Mouse (Mus musculus) urinary bladder, postnatal 14 days (tissue): ENCODE data around the gene Meis2.

ENCODE experiments used
- DNase-seq: peaks from one replicate; pipeline ENCODE4 v3.0.0; 2021; ENCODE audit warnings: low spot score

Meis2 gene

DNA sequence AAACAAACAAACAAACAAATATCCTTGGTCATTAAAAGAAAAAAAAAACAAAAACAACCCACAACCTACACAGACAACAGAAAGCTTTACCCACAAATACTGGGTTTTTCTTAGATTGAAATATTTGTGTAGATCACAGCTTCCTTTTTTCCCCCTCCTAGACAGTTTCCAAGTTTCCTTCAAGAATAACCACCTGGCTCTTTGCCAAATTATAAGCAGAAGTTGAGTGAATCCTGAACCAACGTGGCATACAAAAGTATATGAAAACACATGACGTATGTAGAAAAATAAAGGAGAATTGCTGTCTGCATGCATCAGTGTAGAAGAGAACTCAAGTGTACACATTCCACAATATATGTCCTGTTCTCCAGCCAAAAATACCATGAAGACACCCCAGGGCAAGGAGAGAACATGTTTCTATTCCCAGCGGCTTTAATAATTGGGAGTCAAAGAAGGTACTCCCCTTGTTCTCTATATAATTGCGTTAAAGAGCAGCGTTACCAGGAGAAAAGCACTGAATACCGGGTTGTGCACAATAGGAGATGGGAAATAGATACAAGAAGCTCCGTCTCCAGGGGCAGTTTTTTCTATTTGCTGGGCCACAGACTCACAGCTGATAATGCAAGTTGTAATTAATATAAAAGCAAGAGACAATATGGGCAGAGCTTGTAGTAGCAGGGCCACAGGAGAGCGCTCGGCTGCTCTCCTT, 13.6 kb downstream of the Meis2 start:
- DNase-seq, result no peak

GRCm38 (mm10) chr2:116049710-116050109, 15.9 kb downstream of the Meis2 start:
- DNase-seq, result no peak

GRCm38 (mm10) chr2:116047365-116047764, 18.3 kb downstream of the Meis2 start:
- DNase-seq, result no peak

DNA sequence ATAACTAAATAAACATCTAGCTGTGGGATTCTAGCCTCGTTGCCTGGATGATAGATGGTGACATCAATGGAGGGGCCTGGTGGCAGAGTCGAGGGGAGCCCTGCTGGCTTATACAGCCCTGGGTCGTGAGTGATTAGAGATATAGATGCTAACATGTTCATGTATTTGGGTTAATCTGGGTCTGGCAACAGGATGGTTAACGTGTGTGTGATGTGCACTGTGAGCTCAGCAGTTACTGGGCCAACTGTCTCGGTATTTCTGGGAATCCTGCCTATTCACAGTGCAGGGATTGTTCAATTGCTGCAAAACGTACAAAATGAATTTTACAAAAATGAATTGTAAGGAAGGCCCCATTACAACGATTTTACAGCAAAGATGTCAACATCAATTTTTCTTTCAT, 20.6 kb downstream of the Meis2 start:
- no peak for DNase-seq

DNA sequence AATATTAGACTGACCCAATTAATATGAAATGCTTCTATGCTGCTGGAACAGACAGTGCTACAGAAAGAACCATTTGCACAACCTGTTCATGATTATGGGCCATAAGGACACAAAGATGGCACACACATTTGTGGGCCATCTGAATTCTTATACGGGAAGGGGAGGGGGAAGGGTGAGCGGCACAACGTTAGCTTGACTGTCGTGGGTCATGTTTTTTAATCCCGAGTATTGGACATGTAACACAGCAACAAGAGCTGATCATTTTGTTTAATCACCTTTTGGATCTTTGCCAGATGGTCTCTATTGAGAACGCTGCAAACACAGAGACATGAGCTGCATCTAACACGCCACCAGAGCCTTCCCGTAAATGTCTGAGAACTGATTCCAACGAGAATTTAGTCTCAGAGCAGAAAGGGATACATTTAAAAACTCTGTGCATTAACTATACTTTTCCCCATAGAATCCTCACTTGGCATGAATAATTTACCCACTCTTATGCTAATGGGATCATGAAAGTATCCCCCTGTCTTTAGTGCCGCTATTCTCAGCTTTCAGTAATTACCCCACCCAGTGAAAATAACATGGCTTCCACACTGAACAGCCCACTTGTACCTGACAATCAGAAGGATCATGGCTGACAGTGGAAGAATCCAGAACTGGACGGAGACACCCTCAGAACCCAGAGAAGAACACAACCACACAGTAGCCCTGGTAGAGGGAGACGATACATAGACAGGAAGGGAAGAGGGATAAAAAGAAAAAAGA, 22.5 kb downstream of the Meis2 start:
- no peak for DNase-seq

- DNase-seq, result no peak
These were observed 23.2 kb downstream of the Meis2 start for GRCm38 (mm10) chr2:116042447-116042846.

DNA sequence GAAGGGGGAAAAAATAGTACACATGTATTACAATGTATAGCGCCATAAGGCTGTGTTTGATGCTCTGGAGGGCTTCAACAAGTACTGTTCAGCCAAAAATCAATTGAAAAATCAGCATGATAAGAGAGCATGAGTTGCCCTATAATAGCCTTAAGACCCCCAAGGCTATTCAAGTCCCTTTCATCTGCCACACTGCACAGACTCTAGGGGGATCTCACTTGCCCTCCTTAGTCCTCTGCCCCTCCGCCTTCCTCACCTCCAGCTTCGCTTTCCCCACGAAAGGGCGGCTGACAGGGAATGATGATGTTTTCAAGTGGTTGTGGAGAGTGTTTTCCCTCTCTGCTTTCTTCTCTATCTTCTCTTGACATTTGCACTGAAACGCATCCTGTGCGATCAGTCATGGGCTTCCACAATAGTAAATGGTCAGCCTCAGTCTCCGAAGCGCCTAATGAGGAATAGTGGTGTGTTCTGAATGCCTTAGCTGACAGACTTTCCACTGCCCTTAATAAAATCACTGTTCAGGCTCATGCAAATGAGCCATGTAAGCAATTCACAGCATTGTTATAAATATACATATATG, 23.9 kb downstream of the Meis2 start:
- no peak for DNase-seq

GRCm38 (mm10) chr2:116035345-116035744, 30.3 kb downstream of the Meis2 start:
- DNase-seq, result no peak

- no peak for DNase-seq
These were observed 37.5 kb downstream of the Meis2 start for GRCm38 (mm10) chr2:116028127-116028526.

DNA sequence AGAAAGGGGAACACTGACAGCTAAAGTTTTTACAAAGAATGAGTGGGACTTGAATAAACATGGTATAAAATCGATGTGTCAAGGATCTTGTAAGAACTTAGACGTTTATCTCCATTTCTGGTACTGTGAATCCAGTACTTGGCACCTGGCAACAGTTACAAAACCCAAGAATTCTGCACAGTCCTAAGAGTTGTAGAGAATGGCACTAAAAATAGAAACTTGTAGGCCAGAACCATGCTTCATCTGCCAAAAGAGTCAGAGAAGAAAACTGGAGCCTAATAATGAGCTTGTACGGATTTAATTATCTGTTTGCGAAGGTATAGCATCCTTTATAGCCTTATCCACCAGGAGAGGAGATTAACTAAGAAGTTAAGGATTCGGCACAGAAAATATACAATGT, 42.8 kb downstream of the Meis2 start:
- DNase-seq, result no peak

- no peak for DNase-seq
These were observed 43.7 kb downstream of the Meis2 start for GRCm38 (mm10) chr2:116021931-116022330.

- DNase-seq, result no peak
These were observed 44.6 kb downstream of the Meis2 start for GRCm38 (mm10) chr2:116021046-116021445.

DNA sequence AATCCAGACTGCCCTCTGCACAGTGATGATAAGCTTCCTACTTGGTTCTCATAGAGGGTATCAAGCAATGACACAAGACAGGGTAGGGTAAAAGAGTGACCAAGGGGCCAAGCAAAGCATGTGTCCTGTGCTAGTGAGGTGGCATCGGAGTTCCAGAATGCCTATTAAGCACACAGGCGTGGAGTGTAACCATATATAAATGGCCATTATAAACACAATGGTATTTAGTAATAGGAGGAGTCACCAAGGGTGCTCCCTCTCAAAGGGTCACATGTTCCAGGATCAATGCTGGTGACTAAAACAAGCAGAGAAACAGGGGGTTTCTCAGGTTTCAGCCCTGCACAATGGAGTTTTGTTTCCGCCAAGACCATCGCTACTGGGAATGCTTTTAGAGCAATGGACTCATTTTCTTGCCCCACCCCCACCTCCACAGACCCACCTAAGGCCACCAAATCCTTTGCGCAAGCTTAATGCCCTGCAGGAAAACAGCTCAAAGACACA, 45.1 kb downstream of the Meis2 start:
- DNase-seq, result no peak

- no peak for DNase-seq
These were observed 45.7 kb downstream of the Meis2 start for GRCm38 (mm10) chr2:116019959-116020358.

GRCm38 (mm10) chr2:116019466-116019794, 46.2 kb downstream of the Meis2 start:
- no peak for DNase-seq

DNA sequence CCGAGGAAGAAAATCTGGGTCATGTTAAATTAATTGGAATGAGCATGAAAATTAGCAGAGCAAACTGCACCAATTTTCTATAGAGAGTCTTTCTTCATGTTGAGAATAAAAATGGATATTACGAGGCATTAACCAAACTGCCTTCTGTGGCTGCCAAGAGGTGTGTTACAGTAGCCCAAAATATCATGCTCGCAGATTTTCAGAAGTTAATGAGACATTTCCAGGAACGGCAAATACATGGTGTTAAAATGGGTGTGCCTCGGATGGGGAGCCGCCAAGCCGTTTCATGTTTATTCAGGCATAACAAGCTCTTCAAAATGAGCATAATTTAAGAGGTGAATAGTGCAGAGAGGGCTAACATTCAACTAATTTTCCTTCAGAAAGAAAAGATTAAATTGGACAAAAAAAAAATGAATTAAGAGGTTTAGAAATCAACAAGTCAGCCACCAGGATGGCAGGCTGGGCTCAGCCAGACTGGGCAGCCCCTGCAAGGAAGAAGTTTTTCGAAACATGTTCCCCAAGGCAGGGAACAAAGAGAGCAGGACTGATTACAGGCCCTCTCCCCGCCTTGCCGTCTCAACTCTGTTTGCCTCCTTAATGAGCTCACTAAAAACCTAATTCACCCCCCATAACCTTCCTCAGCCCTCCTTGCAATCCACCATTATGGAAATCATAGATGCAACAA, 46.7 kb downstream of the Meis2 start:
- DNase-seq, result no peak

DNA sequence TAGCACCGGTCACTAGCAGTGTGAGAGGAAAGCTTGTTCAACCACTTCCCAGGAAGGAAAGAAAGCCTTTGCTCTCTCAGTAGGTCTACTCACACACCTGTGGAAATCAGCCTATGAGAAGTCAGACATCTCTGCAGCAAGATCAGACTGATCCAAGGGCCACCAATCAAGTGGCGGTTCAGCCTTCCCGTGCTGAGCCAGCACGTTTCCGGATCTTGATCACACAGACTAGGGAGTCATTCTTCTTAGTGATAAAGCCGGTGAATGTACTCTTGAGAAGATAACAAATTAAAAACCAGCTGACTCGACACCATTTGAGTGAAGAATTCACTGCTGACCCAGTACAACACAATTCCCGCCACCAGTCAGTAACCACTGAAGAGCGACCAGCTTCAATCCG, 50.1 kb downstream of the Meis2 start:
- no peak for DNase-seq

- no peak for DNase-seq
These were observed 55.2 kb downstream of the Meis2 start for GRCm38 (mm10) chr2:116010469-116010868.

- no peak for DNase-seq
These were observed 55.6 kb downstream of the Meis2 start for GRCm38 (mm10) chr2:116010061-116010460.

GRCm38 (mm10) chr2:116009097-116009970, 56.3 kb downstream of the Meis2 start:
- no peak for DNase-seq

- no peak for DNase-seq
These were observed 63.3 kb downstream of the Meis2 start for GRCm38 (mm10) chr2:116002354-116002753.
